Mouse (Mus musculus): ENCODE results near the gene Gzme. TPM values are rescaled to one million over a fixed set of nuclear protein-coding genes. Genes with fewer than 3 reads are reported as not detected.
"Not testable (repeated sequence)": the region's sequence is repeated elsewhere in the genome, so short reads cannot be mapped to it uniquely, and the experiment has no call there.

Gene Gzme
- not detected for total RNA-seq (2021)
- long read RNA-seq, result 0 reads

- DNase-seq (ENCODE audit: low spot score in 2 of 2), result no peak
Observed at GRCm38 (mm10) chr14:56120525-56120924, at the start of gene Gzme. Gene Gzme (minus strand): TSS chr14:56120625.

GRCm38 (mm10) chr14:56168009-56168408 lies 47.6 kb upstream of the Gzme start:
- no peak for DNase-seq (ENCODE audit: low spot score in 2 of 2)

- DNase-seq (ENCODE audit: low spot score in 2 of 2), result no peak
Observed at GRCm38 (mm10) chr14:56162109-56162508, 41.7 kb upstream of the Gzme start.

GRCm38 (mm10) chr14:56159479-56159878 lies 39.1 kb upstream of the Gzme start, which contains the start of gene Gzmg:
Gene Gzmg (minus strand): TSS chr14:56159579.
- DNase-seq (ENCODE audit: low spot score in 2 of 2), result not testable (repeated sequence)

GRCm38 (mm10) chr14:56155340-56155739 lies 34.9 kb upstream of the Gzme start:
- DNase-seq (ENCODE audit: low spot score in 2 of 2), result no peak

GRCm38 (mm10) chr14:56133675-56134074 lies 13.2 kb upstream of the Gzme start:
- DNase-seq (ENCODE audit: low spot score in 2 of 2), result not testable (repeated sequence)

- DNase-seq (ENCODE audit: low spot score in 2 of 2), result not testable (repeated sequence)
Observed at GRCm38 (mm10) chr14:56132508-56132907, 12.1 kb upstream of the Gzme start, which contains the start of gene Gzmd. Gene Gzmd (minus strand): TSS chr14:56132608.

- no peak for DNase-seq (ENCODE audit: low spot score in 2 of 2)
Observed at GRCm38 (mm10) chr14:56128341-56128740, 7.9 kb upstream of the Gzme start.

GRCm38 (mm10) chr14:56123516-56123915 lies 3.1 kb upstream of the Gzme start:
- DNase-seq (ENCODE audit: low spot score in 2 of 2), result no peak

- not testable (repeated sequence) for DNase-seq (ENCODE audit: low spot score in 2 of 2)
Observed at GRCm38 (mm10) chr14:56115531-56116310, 4.7 kb downstream of the Gzme start.

- peak in 1 of 2 experiments; percentile 15 for DNase-seq (ENCODE audit: low spot score in 2 of 2)
Observed at GRCm38 (mm10) chr14:56105447-56106180, 14.8 kb downstream of the Gzme start.

GRCm38 (mm10) chr14:56105016-56105415 lies 15.4 kb downstream of the Gzme start:
- peak in 1 of 2 experiments; percentile 6 for DNase-seq (ENCODE audit: low spot score in 2 of 2)

- peak in 1 of 2 experiments; percentile 5 for DNase-seq (ENCODE audit: low spot score in 2 of 2)
Observed at GRCm38 (mm10) chr14:56103452-56103851, 17.0 kb downstream of the Gzme start.

GRCm38 (mm10) chr14:56102386-56102785 lies 18.0 kb downstream of the Gzme start, which contains the start of gene Ctsg:
Gene Ctsg (minus strand): TSS chr14:56102574.
- DNase-seq (ENCODE audit: low spot score in 2 of 2), result peak in 1 of 2 experiments; percentile 4

GRCm38 (mm10) chr14:56098940-56099339 lies 21.5 kb downstream of the Gzme start:
- no peak for DNase-seq (ENCODE audit: low spot score in 2 of 2)

- DNase-seq (ENCODE audit: low spot score in 2 of 2), result peak in 1 of 2 experiments; percentile 1
Observed at GRCm38 (mm10) chr14:56097597-56097996, 22.8 kb downstream of the Gzme start.

GRCm38 (mm10) chr14:56093353-56093752 lies 27.1 kb downstream of the Gzme start:
- DNase-seq (ENCODE audit: low spot score in 2 of 2), result no peak

GRCm38 (mm10) chr14:56086711-56087110 lies 33.7 kb downstream of the Gzme start:
- DNase-seq (ENCODE audit: low spot score in 2 of 2), result no peak

GRCm38 (mm10) chr14:56085167-56085566 lies 35.3 kb downstream of the Gzme start, which contains the start of gene Mcpt8:
Gene Mcpt8 (minus strand): TSS chr14:56085273.
- DNase-seq (ENCODE audit: low spot score in 2 of 2), result no peak

GRCm38 (mm10) chr14:56082016-56082415 lies 38.4 kb downstream of the Gzme start:
- no peak for DNase-seq (ENCODE audit: low spot score in 2 of 2)

Data from layer of hippocampus, postnatal 10 days (tissue).